Mouse (Mus musculus): Measurements from ENCODE around the gene Tmem63c. TPM values are rescaled to one million over a fixed set of nuclear protein-coding genes. Genes with fewer than 3 reads are reported as not detected.

The Tmem63c gene
- total and polyA plus RNA-seq, 3 experiments, result 0.04 TPM; not detected in 2

DNA sequence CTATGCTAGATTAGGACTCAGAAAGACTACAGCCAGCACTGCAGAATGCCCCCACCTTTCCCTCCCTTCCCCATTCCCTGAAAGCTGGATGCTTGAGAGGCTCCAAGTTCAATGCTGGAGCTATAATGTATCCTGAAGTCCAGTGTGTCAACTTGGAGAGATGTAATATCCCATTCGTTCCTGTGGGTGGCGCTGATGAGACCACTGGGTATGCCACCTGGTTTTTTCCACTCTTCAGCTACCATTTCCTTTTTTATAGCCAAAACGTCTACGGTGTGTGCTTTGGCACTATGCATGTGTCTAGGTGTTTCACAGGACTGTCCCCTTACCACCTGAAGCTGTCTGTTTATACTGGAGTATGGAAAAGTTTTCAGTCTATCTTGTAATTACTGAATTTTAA lies 67.2 kb downstream of the Tmem63c start:
- no peaks in the 10 kb centered on the region for H3K9me3 ChIP-seq (replicated peaks; ENCODE audit: insufficient read depth, low read length)
- no peak overlapping the region for H3K4me3 ChIP-seq (ENCODE audit: control insufficient read depth in 1 of 2, insufficient read depth in 1 of 2, low read depth in 2 of 2, low read length in 2 of 2)
- H3K27me3 ChIP-seq (ENCODE audit: control insufficient read depth in 1 of 2, insufficient read depth in 2 of 2, low read length in 2 of 2), result 0 out of 4 replicates have a peak, but pooled peaks cover 0 to 3% of the 10 kb centered on the region in 2 experiments
- no peaks in the 10 kb centered on the region for H3K79me2 ChIP-seq (ENCODE audit: control insufficient read depth, insufficient read depth, low read length, poor library complexity)
- no peak overlapping the region for H3K9ac ChIP-seq (ENCODE audit: control insufficient read depth, low read depth, low read length, poor library complexity, severe bottlenecking)
- no peak overlapping the region for H3K27ac ChIP-seq (ENCODE audit: control insufficient read depth, low read depth, low read length)
- peaks cover 0 to 7% of the 10 kb centered on the region in 2 experiments; a peak in 2 of 4 replicates for H3K4me1 ChIP-seq (ENCODE audit: control insufficient read depth in 1 of 2, insufficient read depth in 2 of 2, low read length in 2 of 2)
- TF ChIP-seq ZC3H11A (IDR thresholded peaks at IDR 0.05; ENCODE audit: low read depth, low read length) (peak; percentile 49), RAD21 (IDR thresholded peaks at IDR 0.05; ENCODE audit: low read depth, low read length) (peak; percentile 54), HCFC1 (IDR thresholded peaks at IDR 0.05; ENCODE audit: low read depth, low read length) (no peak), TBP (IDR thresholded peaks at IDR 0.05; ENCODE audit: low read depth, low read length) (no peak), CTCF (IDR thresholded peaks at IDR 0.05 in 2 of 3, conservative IDR thresholded peaks at IDR 0.05 in 1 of 3; ENCODE audit: control insufficient read depth in 1 of 3, insufficient read depth in 1 of 3, low read depth in 2 of 3, low read length in 3 of 3, poor library complexity in 1 of 3, severe bottlenecking in 1 of 3) (peak; percentile 57 to 83 (median 68)), SMC3 (IDR thresholded peaks at IDR 0.05; ENCODE audit: low read depth, low read length) (peak; percentile 63)
- DNase-seq (ENCODE audit: low read depth, low spot score), result peak; percentile 60
- H3K36me3 ChIP-seq (ENCODE audit: control insufficient read depth in 1 of 2, insufficient read depth in 2 of 2, low read length in 2 of 2), result no peaks in the 10 kb centered on the region

GRCm38 (mm10) chr12:87089255-87089654 lies 68.1 kb downstream of the Tmem63c start:
- Histone ChIP-seq H3K36me3 (ENCODE audit: control insufficient read depth in 1 of 2, insufficient read depth in 2 of 2, low read length in 2 of 2) (no peaks in the 10 kb centered on the region), H3K9me3 (replicated peaks; ENCODE audit: insufficient read depth, low read length) (no peaks in the 10 kb centered on the region), H3K27me3 (ENCODE audit: control insufficient read depth in 1 of 2, insufficient read depth in 2 of 2, low read length in 2 of 2) (0 out of 4 replicates have a peak, but pooled peaks cover 0 to 3% of the 10 kb centered on the region in 2 experiments), H3K27ac (ENCODE audit: control insufficient read depth, low read depth, low read length) (no peak overlapping the region), H3K9ac (ENCODE audit: control insufficient read depth, low read depth, low read length, poor library complexity, severe bottlenecking) (no peak overlapping the region), H3K4me3 (ENCODE audit: control insufficient read depth in 1 of 2, insufficient read depth in 1 of 2, low read depth in 2 of 2, low read length in 2 of 2) (no peak overlapping the region), H3K79me2 (ENCODE audit: control insufficient read depth, insufficient read depth, low read length, poor library complexity) (no peaks in the 10 kb centered on the region), H3K4me1 (ENCODE audit: control insufficient read depth in 1 of 2, insufficient read depth in 2 of 2, low read length in 2 of 2) (peaks cover 0 to 7% of the 10 kb centered on the region in 2 experiments; a peak in 2 of 4 replicates)
- TF ChIP-seq POLR2AphosphoS5 (IDR thresholded peaks at IDR 0.05; ENCODE audit: borderline replicate concordance, low read depth, low read length), result no peak
- no peak for TF ChIP-seq ETS1 (IDR thresholded peaks at IDR 0.05; ENCODE audit: low read depth, low read length)
- no peak for TF ChIP-seq ZC3H11A (IDR thresholded peaks at IDR 0.05; ENCODE audit: low read depth, low read length)
- TF ChIP-seq CTCF (IDR thresholded peaks at IDR 0.05 in 2 of 3, conservative IDR thresholded peaks at IDR 0.05 in 1 of 3; ENCODE audit: control insufficient read depth in 1 of 3, insufficient read depth in 1 of 3, low read depth in 2 of 3, low read length in 3 of 3, poor library complexity in 1 of 3, severe bottlenecking in 1 of 3), result no peak
- no peak for TF ChIP-seq ZMIZ1 (IDR thresholded peaks at IDR 0.05; ENCODE audit: low read depth, low read length)
- TF ChIP-seq E2F4 (IDR thresholded peaks at IDR 0.05; ENCODE audit: borderline replicate concordance, low read depth, low read length), result no peak
- no peak for TF ChIP-seq NELFE (IDR thresholded peaks at IDR 0.05; ENCODE audit: low read depth, low read length)
- no peak for TF ChIP-seq SIN3A (IDR thresholded peaks at IDR 0.05; ENCODE audit: low read length)
- no peak for TF ChIP-seq MYB (IDR thresholded peaks at IDR 0.05; ENCODE audit: low read depth, low read length)
- TF ChIP-seq RCOR1 (IDR thresholded peaks at IDR 0.05; ENCODE audit: low read depth, low read length), result no peak
- TF ChIP-seq HCFC1 (IDR thresholded peaks at IDR 0.05; ENCODE audit: low read depth, low read length), result no peak
- TF ChIP-seq ZKSCAN1 (IDR thresholded peaks at IDR 0.05; ENCODE audit: low read depth, low read length), result no peak
- TF ChIP-seq BHLHE40 (IDR thresholded peaks at IDR 0.05; ENCODE audit: borderline replicate concordance, low read depth, low read length), result no peak
- no peak for TF ChIP-seq MXI1 (IDR thresholded peaks at IDR 0.05; ENCODE audit: low read depth, low read length)
- TF ChIP-seq POLR2AphosphoS2 (IDR thresholded peaks at IDR 0.05; ENCODE audit: low read length), result no peak
- TF ChIP-seq TCF12 (IDR thresholded peaks at IDR 0.05; ENCODE audit: low read depth, low read length), result no peak
- DNase-seq (ENCODE audit: low read depth, low spot score), result no peak

Data from MEL (cell line).